19 mouse cellular contexts compared by ENCODE assay signal in the genomic region with DNA sequence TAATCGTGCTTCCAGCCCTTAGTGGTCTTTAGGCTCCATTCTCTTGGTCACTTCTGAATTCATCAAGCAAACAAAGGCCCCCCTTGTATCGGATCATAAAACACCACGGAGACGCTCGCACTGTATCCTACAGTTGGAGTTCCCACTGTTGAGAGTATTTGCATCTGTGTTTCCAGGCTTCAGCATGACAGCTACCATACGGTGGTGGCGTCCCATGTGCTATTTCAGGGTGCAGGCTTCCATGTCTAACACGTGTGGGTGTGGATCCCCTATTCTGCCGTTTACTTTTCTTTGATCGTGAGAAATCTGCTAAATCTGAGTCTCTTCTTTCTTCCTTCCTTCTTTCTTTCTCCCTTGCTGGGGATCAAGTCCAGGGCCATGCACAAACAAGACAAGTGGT. TPM values are rescaled to one million over a fixed set of nuclear protein-coding genes. Genes with fewer than 3 reads are reported as not detected.
A peak's percentile ranks its signal among the peaks of the same experiment; 100 is the strongest.
DNase-seq lines count a peak whose midpoint lies in the region; ATAC-seq and TF ChIP-seq lines count a peak whose summit lies in the region.
"Had no signal": no experiment of that assay in that cellular context is flagged by ENCODE, and none has a peak within 500 bp of the region (broad histone marks: within the 10 kb centered on the region; RNA-seq: fewer than 3 reads in every experiment).

No protein-coding gene starts in this region.

- TF ChIP-seq EP300 in stomach, postnatal 0 days (optimal IDR thresholded peaks at IDR 0.05): no peak

- peak; percentile 83 for DNase-seq in brain, adult 2 months (ENCODE audit: low read depth, low spot score)
- DNase-seq in layer of hippocampus, adult 9-11 months: peak; percentile 59
- peak; percentile 52 for DNase-seq in right cerebral cortex, adult 2 months (ENCODE audit: low spot score in 2 of 2)
- DNase-seq in lung, postnatal 4 days: no peak
- no peak for DNase-seq in ovary, adult 18-20 months (ENCODE audit: low spot score)
- DNase-seq in stomach, postnatal 0 days (ENCODE audit: low spot score): no peak
- DNase-seq: adrenal gland, postnatal 25 days; cerebellum, adult 9-11 months; gastrocnemius, postnatal 10 days; kidney, adult 2 months; kidney, postnatal 4 days; lung, adult 18-20 months had no signal

- ATAC-seq in forebrain, embryonic 13.5 days: peak; percentile 52; the same call in 1 of the 2 replicates
- ATAC-seq in forebrain, embryonic 15.5 days (replicated peaks): no peak
- no peak for ATAC-seq in stomach, postnatal 0 days (ENCODE audit: low FRiP score, low TSS enrichment)
- ATAC-seq: hindbrain, embryonic 16.5 days had no signal

- no peak overlapping the region for H3K4me2 ChIP-seq in forebrain, embryonic 13.5 days
- no peak overlapping the region for H3K4me2 ChIP-seq in forebrain, embryonic 15.5 days (replicated peaks)
- no peak overlapping the region for H3K4me2 ChIP-seq in stomach, postnatal 0 days (replicated peaks; ENCODE audit: low read depth)
- H3K4me2 ChIP-seq: limb, embryonic 15.5 days; midbrain, embryonic 12.5 days; neural tube, embryonic 15.5 days had no signal

- no peak for TF ChIP-seq CTCF in stomach, postnatal 0 days (IDR thresholded peaks at IDR 0.05; ENCODE audit: low read depth)

- H3K9me3 ChIP-seq in forebrain, embryonic 13.5 days (replicated peaks): no peaks in the 10 kb centered on the region
- H3K9me3 ChIP-seq in forebrain, embryonic 15.5 days: no peaks in the 10 kb centered on the region
- no peaks in the 10 kb centered on the region for H3K9me3 ChIP-seq in stomach, postnatal 0 days (ENCODE audit: control insufficient read depth, low read length)
- H3K9me3 ChIP-seq: limb, embryonic 15.5 days; midbrain, embryonic 12.5 days; neural tube, embryonic 15.5 days had no signal

- no peak overlapping the region for H3K4me3 ChIP-seq in forebrain, embryonic 13.5 days
- no peak overlapping the region for H3K4me3 ChIP-seq in forebrain, embryonic 15.5 days
- H3K4me3 ChIP-seq in stomach, postnatal 0 days (ENCODE audit: low read depth, low read length): no peak overlapping the region
- H3K4me3 ChIP-seq: limb, embryonic 15.5 days; midbrain, embryonic 12.5 days; neural tube, embryonic 15.5 days had no signal

- H3K27ac ChIP-seq in forebrain, embryonic 13.5 days: no peak overlapping the region
- no peak overlapping the region for H3K27ac ChIP-seq in forebrain, embryonic 15.5 days (replicated peaks)
- no peak overlapping the region for H3K27ac ChIP-seq in stomach, postnatal 0 days (replicated peaks)
- H3K27ac ChIP-seq: limb, embryonic 15.5 days; macrophage; midbrain, embryonic 12.5 days; neural tube, embryonic 15.5 days had no signal

- no peaks in the 10 kb centered on the region for H3K36me3 ChIP-seq in forebrain, embryonic 13.5 days (ENCODE audit: poor library complexity, severe bottlenecking)
- H3K36me3 ChIP-seq in forebrain, embryonic 15.5 days: no peaks in the 10 kb centered on the region
- H3K36me3 ChIP-seq in stomach, postnatal 0 days (ENCODE audit: control insufficient read depth, insufficient read depth, low read length): no peaks in the 10 kb centered on the region
- H3K36me3 ChIP-seq: limb, embryonic 15.5 days; midbrain, embryonic 12.5 days; neural tube, embryonic 15.5 days had no signal

- H3K9ac ChIP-seq in forebrain, embryonic 13.5 days: no peak overlapping the region
- H3K9ac ChIP-seq in forebrain, embryonic 15.5 days (replicated peaks): no peak overlapping the region
- no peak overlapping the region for H3K9ac ChIP-seq in stomach, postnatal 0 days (ENCODE audit: low read length)
- H3K9ac ChIP-seq: limb, embryonic 15.5 days; midbrain, embryonic 12.5 days; neural tube, embryonic 15.5 days had no signal

- H3K27me3 ChIP-seq in forebrain, embryonic 13.5 days: no peaks in the 10 kb centered on the region
- no peaks in the 10 kb centered on the region for H3K27me3 ChIP-seq in forebrain, embryonic 15.5 days
- H3K27me3 ChIP-seq in stomach, postnatal 0 days (ENCODE audit: control insufficient read depth, insufficient read depth, low read length): no peaks in the 10 kb centered on the region
- H3K27me3 ChIP-seq: midbrain, embryonic 12.5 days; neural tube, embryonic 15.5 days had no signal

- 54% methylated on average over 10 of the region's 10 CpGs for WGBS in forebrain, embryonic 13.5 days
- 40% methylated on average over 10 of the region's 10 CpGs for WGBS in forebrain, embryonic 15.5 days
- WGBS in stomach, postnatal 0 days: 76% methylated on average over 10 of the region's 10 CpGs

- H3K4me1 ChIP-seq in forebrain, embryonic 13.5 days: peaks cover 19% of the 10 kb centered on the region
- peaks cover 9% of the 10 kb centered on the region for H3K4me1 ChIP-seq in forebrain, embryonic 15.5 days
- no peaks in the 10 kb centered on the region for H3K4me1 ChIP-seq in stomach, postnatal 0 days (replicated peaks; ENCODE audit: control insufficient read depth, insufficient read depth)
- H3K4me1 ChIP-seq: limb, embryonic 15.5 days had no signal

RNA-seq across cellular contexts. Expression of a gene that starts 14.0 kb away (rescaled TPM):
- polyA plus RNA-seq in forebrain, embryonic 13.5 days (2015; fragmentation: Nextera tagmentation; extraction: Ambion mirVana): 122 and 125 TPM in 2 replicates
- polyA plus RNA-seq in forebrain, embryonic 15.5 days (2015; fragmentation: Nextera tagmentation; extraction: Ambion mirVana): 158 and 159 TPM in 2 replicates
- 12.3 and 13.0 TPM in 2 replicates for polyA plus RNA-seq in stomach, postnatal 0 days (2015; fragmentation: Nextera tagmentation; extraction: Ambion mirVana)

Comparison
In these comparisons a context has a peak if more than half of its experiments do, and no peak if none do; other contexts are left out.
1. DNase-seq: peak in brain, adult 2 months (single experiment), layer of hippocampus, adult 9-11 months (single experiment) and right cerebral cortex, adult 2 months (2 of 2); none in lung, postnatal 4 days (0 of 2), ovary, adult 18-20 months (single experiment) and stomach, postnatal 0 days (single experiment).